Mouse (Mus musculus) right cerebral cortex, postnatal 25 days (tissue): ENCODE measurements around the gene Cfap97d2.
A peak's percentile ranks its signal among the peaks of the same experiment; 100 is the strongest.

Experiments used
- DNase-seq: peaks from one replicate; pipeline ENCODE4 v3.0.0; 2022

Cfap97d2 gene

DNA sequence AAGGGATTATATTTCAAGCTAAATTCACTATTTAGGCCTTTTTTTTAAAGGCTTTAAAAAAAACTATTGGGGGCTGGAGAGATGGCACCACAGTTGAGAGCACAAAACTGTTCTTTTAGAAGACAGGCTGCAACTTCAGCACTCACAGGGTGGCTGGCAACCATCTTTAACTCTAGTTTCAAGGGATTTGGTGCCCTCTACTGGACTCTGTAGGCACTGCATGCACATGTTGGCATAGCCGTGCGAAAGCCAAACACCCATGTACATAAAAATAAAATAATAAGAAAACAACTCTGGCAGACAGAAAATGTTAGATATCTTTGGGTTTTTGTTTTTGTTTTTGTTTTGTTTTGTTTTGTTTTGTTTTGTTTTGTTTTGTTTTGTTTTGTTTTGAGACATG is 48.0 kb downstream of the Cfap97d2 start:
- DNase-seq, result no peak

DNA sequence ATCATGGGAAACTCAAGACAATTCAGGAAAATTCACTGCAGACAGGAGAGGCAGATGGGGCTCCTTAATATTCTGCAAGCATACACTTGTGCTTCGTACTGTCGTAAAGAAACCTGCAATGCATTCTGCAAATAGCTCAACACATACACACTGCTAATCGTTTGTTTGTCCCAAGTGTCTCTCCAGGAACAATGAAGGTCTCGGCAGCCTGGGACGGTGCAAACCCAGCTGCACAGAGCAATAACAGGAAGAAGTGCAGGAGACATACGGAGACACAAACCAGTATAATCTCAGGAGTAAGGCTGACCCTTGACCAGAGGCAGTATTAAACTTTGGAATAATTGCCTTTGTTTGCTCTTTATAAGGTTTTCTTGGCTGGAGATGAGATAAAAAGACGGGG is 50.8 kb downstream of the Cfap97d2 start:
- DNase-seq, result no peak

DNA sequence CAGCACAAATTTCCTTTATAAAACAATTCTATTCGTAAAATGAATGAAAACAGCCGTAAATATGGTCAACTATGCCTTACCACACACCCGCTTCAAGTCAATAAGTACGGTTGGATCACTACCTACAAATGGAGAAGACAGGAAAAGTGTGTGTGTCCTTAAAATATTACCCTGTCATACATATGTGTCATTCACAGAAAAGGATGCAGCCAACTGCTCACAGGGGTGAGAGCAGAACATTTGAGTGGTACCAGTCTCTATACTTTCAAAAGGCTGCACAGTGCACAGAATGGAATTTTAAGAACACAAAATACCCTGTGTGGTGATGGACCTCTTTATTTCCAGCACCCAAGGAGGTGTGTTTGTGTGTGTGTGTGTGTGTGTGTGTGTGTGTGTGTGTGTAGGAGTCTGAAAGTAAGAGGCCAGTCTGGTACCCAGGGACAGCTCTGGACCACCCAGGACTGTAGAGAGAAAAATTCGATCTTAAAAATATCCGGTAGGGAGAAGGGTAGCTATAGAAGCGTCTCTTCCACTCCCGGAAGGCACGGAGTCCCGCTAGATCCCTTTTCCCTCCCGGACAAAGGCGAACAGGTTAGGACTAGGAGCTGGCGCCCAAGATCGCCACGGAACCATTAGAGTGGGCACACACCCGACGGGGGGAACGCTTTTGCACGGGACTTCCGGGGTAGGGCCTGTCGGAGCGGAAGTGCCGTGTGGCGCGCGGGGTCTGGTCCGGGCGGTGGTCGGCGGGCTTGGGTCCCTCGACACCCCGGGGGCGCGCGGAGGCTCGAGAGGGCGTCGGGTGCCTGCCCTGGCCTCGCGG is 51.5 kb downstream of the Cfap97d2 start, which contains the start of gene Cdc16:
Gene Cdc16 (plus strand): TSS at position 695 of the 823 bp plus-strand sequence.
- peak; percentile 87 for DNase-seq

DNA sequence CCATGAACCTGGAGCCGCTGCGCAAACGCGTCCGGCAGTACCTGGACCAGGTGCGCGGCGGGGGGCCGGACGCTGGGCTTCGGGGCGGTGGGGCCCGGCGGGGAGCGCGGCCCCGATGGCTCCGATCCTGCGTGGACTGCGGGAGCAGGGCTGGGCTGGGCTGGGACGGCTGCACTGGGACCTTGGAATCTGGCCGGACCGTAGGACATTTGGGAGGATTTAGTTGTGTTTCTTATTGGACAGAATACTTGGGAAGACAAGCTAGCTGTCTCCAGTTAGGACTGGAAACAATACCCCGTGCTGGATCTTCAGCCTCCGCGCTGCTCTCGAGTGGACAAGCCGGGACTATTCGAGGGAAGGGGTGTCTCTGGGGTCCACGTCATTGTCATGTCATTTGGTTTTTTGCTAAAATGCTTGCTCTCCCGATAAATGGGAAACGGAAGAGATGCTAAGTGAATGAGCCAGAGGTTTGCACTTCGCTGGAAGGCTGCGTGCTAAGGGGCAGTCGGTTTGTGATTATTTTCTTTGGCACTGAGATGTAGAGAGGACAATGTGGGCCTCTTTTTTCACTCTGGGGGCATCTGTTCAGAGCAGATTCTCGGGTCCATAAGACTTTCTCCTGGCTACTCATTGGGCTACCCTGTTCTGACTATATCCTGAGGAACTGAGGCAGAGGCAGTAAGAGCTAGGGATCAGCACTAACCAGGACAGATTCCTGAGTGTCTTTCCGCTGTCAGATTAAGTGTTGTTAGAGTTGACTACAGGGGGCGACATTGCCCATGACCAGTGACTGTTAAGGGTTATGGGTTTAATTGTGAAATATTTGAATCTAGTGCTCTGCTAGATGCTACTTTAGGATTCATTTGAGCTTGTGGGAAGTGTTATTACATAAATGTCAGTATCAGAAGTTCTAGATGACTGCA is 52.4 kb downstream of the Cfap97d2 start:
- DNase-seq, result no peak

DNA sequence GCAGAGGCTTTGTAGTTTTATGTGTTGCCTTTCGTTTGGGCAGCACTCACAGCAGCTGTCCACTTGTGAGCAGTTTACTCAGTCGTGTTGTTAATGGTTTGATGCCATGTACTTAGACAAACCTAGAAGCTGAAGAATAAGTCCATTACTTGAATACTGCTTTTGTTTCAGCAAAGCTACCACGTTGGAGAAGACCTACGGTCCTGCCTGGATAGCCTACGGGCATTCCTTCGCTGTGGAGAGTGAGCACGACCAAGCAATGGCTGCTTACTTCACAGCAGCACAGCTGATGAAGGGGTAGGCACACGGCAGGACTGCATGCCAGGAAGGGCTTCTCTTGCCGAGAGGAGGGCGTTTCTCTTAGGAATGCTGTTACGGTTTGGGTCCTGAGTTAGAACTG is 63.5 kb downstream of the Cfap97d2 start:
- no peak for DNase-seq

DNA sequence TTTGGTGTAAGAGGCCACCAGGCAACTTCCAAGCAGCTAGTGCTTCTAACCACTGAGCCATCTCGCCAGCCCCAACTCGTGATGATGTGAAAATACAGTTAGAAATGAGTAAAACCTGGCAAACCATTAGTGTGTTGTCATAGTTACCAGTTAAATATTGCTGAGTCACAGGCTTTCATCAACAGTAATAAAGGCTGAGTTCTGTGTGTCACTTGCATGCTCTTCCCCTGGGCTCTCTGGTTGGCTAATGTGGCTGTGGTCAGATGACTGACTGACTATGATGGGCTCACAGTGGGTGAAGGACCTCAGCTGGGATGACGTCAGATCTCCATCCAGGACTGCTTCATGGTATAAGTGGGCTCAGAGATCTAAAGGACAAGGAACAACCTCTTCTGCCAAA is 74.8 kb downstream of the Cfap97d2 start:
- no peak for DNase-seq

DNA sequence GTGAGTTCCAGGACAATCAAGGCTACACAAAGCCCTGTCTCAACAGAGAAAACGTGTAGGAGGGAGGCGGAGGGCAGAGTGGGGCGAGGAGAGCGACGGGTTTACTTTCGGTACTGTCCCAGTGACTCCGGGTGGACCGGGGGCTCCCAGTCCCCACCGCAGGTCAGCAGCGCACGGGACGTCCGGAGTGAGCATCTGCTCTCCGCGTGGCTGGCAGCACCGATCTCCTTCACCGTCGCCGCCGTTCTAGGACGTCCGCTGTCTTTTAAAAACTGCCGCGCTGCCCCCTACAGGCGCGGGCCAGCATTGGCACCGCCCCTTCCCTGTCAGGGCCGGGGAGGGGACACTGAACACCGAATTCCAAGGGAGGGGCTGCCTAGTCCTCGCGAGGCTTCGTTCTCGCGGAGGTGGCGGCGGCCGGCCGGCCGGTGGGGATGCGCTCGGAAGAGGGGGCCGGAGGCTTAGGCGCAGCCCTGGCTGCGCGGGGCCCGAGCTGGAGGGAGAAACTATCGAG is 79.6 kb downstream of the Cfap97d2 start, which contains the start of gene Upf3a:
Gene Upf3a (plus strand): TSS at position 366 of the 514 bp plus-strand sequence.
- peak; percentile 89 for DNase-seq

DNA sequence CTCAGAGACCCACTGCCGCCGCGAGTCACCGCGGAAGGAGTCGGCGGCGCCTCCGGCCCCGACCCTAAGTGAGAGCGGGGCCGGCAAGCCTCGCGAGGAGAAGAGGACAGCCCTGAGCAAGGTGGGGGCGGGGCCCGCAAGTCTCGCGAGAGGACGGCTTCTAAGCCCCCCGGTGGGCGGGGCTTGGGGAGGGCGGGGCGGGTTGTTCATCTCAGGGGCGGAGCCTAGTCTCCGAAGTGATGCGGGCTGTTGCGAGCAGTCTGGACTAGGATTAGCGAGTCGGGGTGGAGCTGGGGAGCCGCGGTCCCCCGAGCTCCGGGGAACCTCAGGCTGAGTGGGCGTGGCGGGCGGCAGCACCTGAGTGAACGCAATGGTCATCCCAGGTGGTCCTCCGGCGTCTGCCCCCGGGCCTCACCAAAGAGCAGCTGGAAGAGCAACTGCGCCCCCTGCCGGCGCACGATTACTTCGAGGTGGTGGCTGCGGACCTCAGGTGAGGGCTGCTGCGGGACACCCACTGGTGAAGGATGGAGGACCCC is 80.1 kb downstream of the Cfap97d2 start:
- peak; percentile 93 for DNase-seq

DNA sequence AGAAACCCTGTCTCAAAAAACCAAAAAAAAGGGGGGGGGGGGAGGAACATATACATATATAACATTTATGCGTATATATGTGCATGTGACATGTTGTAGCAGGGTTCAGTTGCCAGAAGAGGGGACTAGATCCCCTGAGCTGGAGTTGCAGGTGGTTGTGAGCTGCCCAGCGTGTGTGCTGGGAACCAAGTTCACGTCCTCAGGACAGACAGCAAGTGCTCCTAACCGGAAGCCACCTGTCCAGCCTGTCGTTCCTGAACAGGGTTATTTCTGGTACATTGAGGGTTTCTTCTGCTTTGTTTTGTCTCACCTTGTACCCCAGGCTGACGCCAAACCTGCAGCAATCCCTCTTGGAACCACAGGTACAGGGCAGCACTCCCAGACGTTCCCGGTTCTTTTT is 83.9 kb downstream of the Cfap97d2 start:
- DNase-seq, result no peak
